In genomic region chr2:127444055-127444789, GRCm38 (mm10) we compare ENCODE assay signal across 8 mouse cellular contexts. TPM values are rescaled to one million over a fixed set of nuclear protein-coding genes. Genes with fewer than 3 reads are reported as not detected.
A peak's percentile ranks its signal among the peaks of the same experiment; 100 is the strongest.
DNase-seq lines count a peak whose midpoint lies in the region; ATAC-seq and TF ChIP-seq lines count a peak whose summit lies in the region.

Fahd2a (minus strand) TSS chr2:127444565.

- 5% methylated on average over 37 of the region's 37 CpGs for WGBS in hindbrain, embryonic 14.5 days

- TF ChIP-seq CTCF in Patski (IDR thresholded peaks at IDR 0.05) = no peak

- H3K4me2 ChIP-seq in hindbrain, embryonic 14.5 days (replicated peaks) = peak within 1 kb of the TSS; percentile 66

- CTCF ChIA-PET in Patski (lab: Charles Lee) = interaction anchor here (1.2 to 1.4 kb wide), 3 partner anchors 9 to 82 kb away, joined by 5 to 7 read pairs (median 6); partner anchors contain the start of gene Adra2b

- POLR2A ChIA-PET in Patski (lab: Charles Lee) = interaction anchor here (1.0 kb wide), 1 partner anchor 9 kb away, joined by 4 read pairs; no protein-coding TSS in a partner anchor

- peaks cover 7% of the 10 kb centered on the region for H3K4me1 ChIP-seq in hindbrain, embryonic 14.5 days (replicated peaks; ENCODE audit: control insufficient read depth, insufficient read depth, low read length)

- peak within 1 kb of the TSS; percentile 70 for H3K4me3 ChIP-seq in hindbrain, embryonic 14.5 days (replicated peaks; ENCODE audit: low read length)

- H3K27me3 ChIP-seq in Patski = no peaks in the 10 kb centered on the region
- H3K27me3 ChIP-seq in hindbrain, embryonic 14.5 days (ENCODE audit: control insufficient read depth, insufficient read depth, low read length) = no peaks in the 10 kb centered on the region

- peak within 1 kb of the TSS; percentile 77 for H3K9ac ChIP-seq in hindbrain, embryonic 14.5 days

- peak; percentile 80 for ATAC-seq in Patski
- peak; percentile 95 for ATAC-seq in hindbrain, embryonic 14.5 days (ENCODE audit: low FRiP score)

- H3K36me3 ChIP-seq in hindbrain, embryonic 14.5 days (replicated peaks; ENCODE audit: control insufficient read depth, insufficient read depth) = peaks cover 27% of the 10 kb centered on the region

- no peaks in the 10 kb centered on the region for H3K9me3 ChIP-seq in hindbrain, embryonic 14.5 days (ENCODE audit: control insufficient read depth, low read length)

- DNase-seq in Patski (ENCODE audit: low read depth, low spot score) = peak; percentile 51
- peak; percentile 91 to 94 for DNase-seq in cerebellum, postnatal 25 days
- peak; percentile 70 to 80 for DNase-seq in frontal cortex, postnatal 25 days (ENCODE audit: low spot score in 2 of 2)
- peak; percentile 93 for DNase-seq in hindbrain, embryonic 14.5 days (ENCODE audit: low spot score)
- DNase-seq in layer of hippocampus, postnatal 36 days = peak; percentile 87 to 89
- DNase-seq in lung, postnatal 36 days = peak; percentile 93
- DNase-seq in retina, postnatal 1 day = peak; percentile 93
- DNase-seq in urinary bladder, adult 18-20 months (ENCODE audit: low spot score in 2 of 2) = peak; percentile 76 to 85

- no peak within 1 kb of the TSS for H3K27ac ChIP-seq in hindbrain, embryonic 14.5 days

- in situ Hi-C loops in Patski (cut with MboI; ENCODE audit: low pct_unique_long_range_greater_than_20kb) = no loop called here

RNA-seq across cellular contexts. Expression of gene Fahd2a, which starts in this region (rescaled TPM):
- 40.3 TPM for polyA plus RNA-seq in Patski (2021)
- 31.9 and 35.1 TPM in 2 replicates for polyA plus RNA-seq in hindbrain, embryonic 14.5 days (2014; fragmentation: Nextera tagmentation; extraction: Ambion mirVana)
- 10 to 100 TPM; 15.8 to 18.9 TPM for total RNA-seq in layer of hippocampus, postnatal 36 days (2021)
